Mouse (Mus musculus): ENCODE results near the gene Wfdc15b.

GRCm38 (mm10) chr2:164228361-164229070 is 7.1 kb upstream of the Wfdc15b start:
- TF ChIP-seq CTCF (IDR thresholded peaks at IDR 0.05; ENCODE audit: borderline replicate concordance, insufficient read depth, low read length), result no peak
- no peak for TF ChIP-seq POLR2A (IDR thresholded peaks at IDR 0.05; ENCODE audit: low read depth, low read length)
